Mouse (Mus musculus): ENCODE measurements around the gene Obox3. TPM values are rescaled to one million over a fixed set of nuclear protein-coding genes. Genes with fewer than 3 reads are reported as not detected.

The Obox3 gene
- total RNA-seq (2023), result not detected

GRCm38 (mm10) chr7:15639802-15640201 lies at the start of gene Obox3:
Gene Obox3 (minus strand): TSS chr7:15639902.

Other genes with a start within 250 kb of the Obox3 start
- gene Obox5, start 110.2 kb upstream of the Obox3 start, total RNA-seq (2023), result not detected
- not detected for gene Obox6, start 199.8 kb upstream of the Obox3 start, total RNA-seq (2023)
- gene Crx, start 240.1 kb upstream of the Obox3 start, total RNA-seq (2023), result not detected
- not detected for gene Crxos, start 242.7 kb upstream of the Obox3 start, total RNA-seq (2023)

Data from monocyte, adult 59 days (primary cell).